ENCODE assay signal across 21 mouse cellular contexts in genomic region chr7:103682420-103682819, GRCm38 (mm10). TPM values are rescaled to one million over a fixed set of nuclear protein-coding genes. Genes with fewer than 3 reads are reported as not detected.
"Had no signal": no experiment of that assay in that cellular context is flagged by ENCODE, and none has a peak within 500 bp of the region (broad histone marks: within the 10 kb centered on the region; RNA-seq: fewer than 3 reads in every experiment).

TSS of gene Olfr625-ps1 (plus strand) at chr7:103682720.

- DNase-seq: cerebellum, adult 9-10 months; cerebellum, adult 9-11 months; cerebellum, postnatal 10 days; cerebellum, postnatal 14 days; cerebellum, postnatal 25 days; cerebellum, postnatal 36 days; embryo, embryonic 11 days; forebrain, postnatal 0 days; gastrocnemius, adult 2 months; gastrocnemius, postnatal 14 days; gastrocnemius, postnatal 25 days; gastrocnemius, postnatal 36 days; heart, adult 11 months; heart, adult 18-20 months; heart, adult 2 months had no signal

RNA-seq across cellular contexts. Expression of gene Olfr625-ps1, which starts in this region (rescaled TPM):
- total RNA-seq: common myeloid progenitor, adult 5-6 weeks; forebrain, postnatal 0 days; gastrocnemius, adult 18-20 months; gastrocnemius, adult 2 months; gastrocnemius, adult 8-10 months; gastrocnemius, postnatal 14 days; gastrocnemius, postnatal 25 days; gastrocnemius, postnatal 36 days; gastrocnemius, postnatal 4 days; granulocyte monocyte progenitor cell, adult 5-6 weeks; heart, adult 18-20 months; heart, adult 2 months; heart, adult 8-10 months had no signal
